Mouse (Mus musculus) C2C12 (cell line): ENCODE results near the gene Gm43064. TPM values are rescaled to one million over a fixed set of nuclear protein-coding genes. Genes with fewer than 3 reads are reported as not detected.
"Not testable (repeated sequence)": the region's sequence is repeated elsewhere in the genome, so short reads cannot be mapped to it uniquely, and the experiment has no call there.

Experiments
- H3K27me3 ChIP-seq: one replicate; pipeline ENCODE4 v1.6.1; 2011; ENCODE audit not compliant: control insufficient read depth, insufficient read depth, insufficient read length
- H3K36me3 ChIP-seq: one replicate; pipeline ENCODE4 v1.6.1; 2011; ENCODE audit not compliant: control insufficient read depth, insufficient read depth
- H3K4me3 ChIP-seq: one replicate; pipeline ENCODE4 v1.5.1; 2011; ENCODE audit warnings: mild to moderate bottlenecking, control low read depth; ENCODE audit not compliant: poor library complexity, insufficient read depth, severe bottlenecking
- H3K79me2 ChIP-seq: one replicate; pipeline ENCODE4 v1.6.1; 2011; ENCODE audit not compliant: control insufficient read depth, insufficient read depth
- H3K79me3 ChIP-seq: one replicate; pipeline ENCODE4 v1.6.1; 2011; ENCODE audit warnings: low read depth, control low read depth
- H3ac ChIP-seq: one replicate; pipeline ENCODE3; 2011; ENCODE audit warnings: low read depth; ENCODE audit not compliant: control insufficient read depth, insufficient read length
- CEBPB ChIP-seq: IDR thresholded peaks from one replicate; pipeline ENCODE4 v1.6.1; 2011; ENCODE audit warnings: low read depth, mild to moderate bottlenecking, control low read depth, moderate library complexity
- CTCF ChIP-seq: IDR thresholded peaks from one replicate; pipeline ENCODE4 v1.5.1; 2011; ENCODE audit not compliant: control insufficient read depth, insufficient read depth, insufficient read length
- FOSL1 ChIP-seq: IDR thresholded peaks from one replicate; pipeline ENCODE4 v1.8.0; 2011; ENCODE audit warnings: mild to moderate bottlenecking, low read length; ENCODE audit not compliant: poor library complexity, insufficient read depth, severe bottlenecking
- MAX ChIP-seq: IDR thresholded peaks from one replicate; pipeline ENCODE4 v1.6.1; 2011; ENCODE audit warnings: mild to moderate bottlenecking, control low read depth
- MYOD1 ChIP-seq: IDR thresholded peaks from one replicate; pipeline ENCODE4 v1.6.1; 2011; ENCODE audit warnings: low read depth; ENCODE audit not compliant: control insufficient read depth, insufficient read length
- MYOG ChIP-seq: IDR thresholded peaks from one replicate; pipeline ENCODE4 v1.6.1; 2011; ENCODE audit not compliant: control insufficient read depth, insufficient read length; ENCODE audit errors: extremely low read depth
- USF1 ChIP-seq: IDR thresholded peaks from one replicate; pipeline ENCODE4 v1.6.1; 2011; ENCODE audit warnings: low read depth, mild to moderate bottlenecking, control low read depth, moderate library complexity
- polyA plus RNA-seq: library from polyadenylated mRNA; unstranded; fragments of >200 nt; fragmentation: generic; extraction: Trizol; gene quantifications from one replicate; pipeline ENCODE4 v1.2.1, GENCODE M21; 2012; ENCODE audit warnings: missing spikeins

Gm43064 gene
- polyA plus RNA-seq, 1 experiment: not detected

- Histone ChIP-seq H3K27me3 (no peaks in the 10 kb centered on the region), H3K79me3 (peaks cover 39% of the 10 kb centered on the region), H3ac (peak within 1 kb of the TSS; percentile 85), H3K36me3 (no peaks in the 10 kb centered on the region), H3K79me2 (peaks cover 45% of the 10 kb centered on the region), H3K4me3 (peak within 1 kb of the TSS; percentile 86)
- TF ChIP-seq CEBPB (no peak), MYOG (no peak), CTCF (no peak), MAX (no peak), FOSL1 (no peak), MYOD1 (no peak), USF1 (no peak)
These were observed 17.9 kb upstream of the Gm43064 start, which contains the start of gene Hipk1 for GRCm38 (mm10) chr3:103791230-103792110. Hipk1 (minus strand) TSS chr3:103791563.

- Histone ChIP-seq H3K79me2 (peaks cover 40% of the 10 kb centered on the region), H3K79me3 (peaks cover 33% of the 10 kb centered on the region)
- not testable (repeated sequence) for H3K27me3 ChIP-seq, H3ac ChIP-seq, H3K4me3 ChIP-seq, H3K36me3 ChIP-seq
These were observed 17.3 kb upstream of the Gm43064 start for GRCm38 (mm10) chr3:103792111-103792406.

GRCm38 (mm10) chr3:103792566-103792965, 16.8 kb upstream of the Gm43064 start:
- peaks cover 34% of the 10 kb centered on the region for H3K79me2 ChIP-seq
- no peak overlapping the region for H3K4me3 ChIP-seq
- H3K36me3 ChIP-seq: no peaks in the 10 kb centered on the region
- no peak for TF ChIP-seq USF1
- TF ChIP-seq CEBPB: no peak
- TF ChIP-seq MYOD1: no peak
- TF ChIP-seq CTCF: no peak
- TF ChIP-seq FOSL1: no peak
- TF ChIP-seq MAX: no peak
- peaks cover 28% of the 10 kb centered on the region for H3K79me3 ChIP-seq
- no peak overlapping the region for H3ac ChIP-seq
- no peaks in the 10 kb centered on the region for H3K27me3 ChIP-seq

- Histone ChIP-seq H3K4me3 (no peak overlapping the region), H3K27me3 (no peaks in the 10 kb centered on the region), H3K79me2 (no peaks in the 10 kb centered on the region), H3K79me3 (no peaks in the 10 kb centered on the region), H3K36me3 (no peaks in the 10 kb centered on the region), H3ac (no peak overlapping the region)
- TF ChIP-seq CEBPB (peak; percentile 29), USF1 (no peak), MAX (no peak)
These were observed 13.0 kb upstream of the Gm43064 start for GRCm38 (mm10) chr3:103796389-103796788.

GRCm38 (mm10) chr3:103799507-103799906, 9.9 kb upstream of the Gm43064 start:
- H3K79me2 ChIP-seq: no peaks in the 10 kb centered on the region
- H3K4me3 ChIP-seq: no peak overlapping the region
- TF ChIP-seq MYOG (no peak), CTCF (no peak), MYOD1 (no peak), MAX (no peak), CEBPB (no peak), FOSL1 (no peak), USF1 (no peak)
- peaks cover 14% of the 10 kb centered on the region for H3K36me3 ChIP-seq
- no peaks in the 10 kb centered on the region for H3K27me3 ChIP-seq
- no peaks in the 10 kb centered on the region for H3K79me3 ChIP-seq
- no peak overlapping the region for H3ac ChIP-seq

GRCm38 (mm10) chr3:103801631-103802531, 7.5 kb upstream of the Gm43064 start:
- H3ac ChIP-seq: no peak overlapping the region
- no peaks in the 10 kb centered on the region for H3K27me3 ChIP-seq
- no peak overlapping the region for H3K4me3 ChIP-seq
- H3K79me3 ChIP-seq: no peaks in the 10 kb centered on the region
- peaks cover 25% of the 10 kb centered on the region for H3K36me3 ChIP-seq
- H3K79me2 ChIP-seq: no peaks in the 10 kb centered on the region
- TF ChIP-seq USF1 (no peak), FOSL1 (no peak), CEBPB (no peak), MAX (no peak), MYOD1 (no peak), CTCF (no peak), MYOG (no peak)
